Mouse (Mus musculus) heart, postnatal 4 days (tissue): ENCODE data around the gene Exosc10. TPM values are rescaled to one million over a fixed set of nuclear protein-coding genes. Genes with fewer than 3 reads are reported as not detected.

ENCODE experiments used
- DNase-seq: peaks from one replicate; pipeline ENCODE4 v3.0.0; 2021
- total RNA-seq, 2 experiments: library from RNA; stranded (reverse); gene quantifications; 2 replicates each; pipeline ENCODE4 v1.2.3; 2021

The Exosc10 gene
- 10 to 100 TPM; 62.4 to 66.2 TPM for total RNA-seq

DNA sequence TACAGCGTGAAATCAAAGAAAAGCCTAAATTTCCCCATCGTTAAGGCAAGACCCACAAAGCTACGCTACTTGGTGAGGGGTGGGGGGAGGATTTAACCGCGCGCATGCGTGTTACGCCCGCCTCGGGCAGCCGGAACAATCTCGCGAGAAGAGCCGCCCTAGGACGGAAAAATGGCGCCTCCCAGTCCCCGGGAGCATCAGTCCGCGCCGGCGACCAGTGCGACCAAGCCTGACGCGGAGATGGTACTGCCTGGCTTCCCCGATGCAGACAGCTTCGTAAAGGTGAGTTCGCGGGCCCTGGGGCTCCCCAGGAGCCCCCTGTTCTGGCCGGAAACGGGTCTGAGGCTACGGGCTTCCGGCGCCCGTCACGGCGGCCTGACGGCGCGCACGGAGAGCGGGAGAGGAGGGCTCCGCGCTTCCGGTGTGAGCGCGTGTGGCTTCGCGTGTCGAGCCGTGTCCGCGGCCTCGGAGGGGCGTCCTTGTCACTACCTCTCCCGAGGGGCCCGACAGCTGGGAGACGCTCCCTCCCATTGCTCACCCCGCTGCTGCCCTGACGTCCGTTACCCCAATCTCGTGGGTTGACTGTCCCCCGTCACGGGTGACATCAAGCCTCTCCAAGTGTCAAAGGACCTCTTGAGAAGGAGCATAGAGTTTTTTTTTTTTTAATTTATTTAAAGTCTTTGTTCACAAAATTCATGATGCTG, at the start of gene Exosc10:
Exosc10 (plus strand) TSS at position 133 of the 704 bp plus-strand sequence.
- peak; percentile 91 for DNase-seq

DNA sequence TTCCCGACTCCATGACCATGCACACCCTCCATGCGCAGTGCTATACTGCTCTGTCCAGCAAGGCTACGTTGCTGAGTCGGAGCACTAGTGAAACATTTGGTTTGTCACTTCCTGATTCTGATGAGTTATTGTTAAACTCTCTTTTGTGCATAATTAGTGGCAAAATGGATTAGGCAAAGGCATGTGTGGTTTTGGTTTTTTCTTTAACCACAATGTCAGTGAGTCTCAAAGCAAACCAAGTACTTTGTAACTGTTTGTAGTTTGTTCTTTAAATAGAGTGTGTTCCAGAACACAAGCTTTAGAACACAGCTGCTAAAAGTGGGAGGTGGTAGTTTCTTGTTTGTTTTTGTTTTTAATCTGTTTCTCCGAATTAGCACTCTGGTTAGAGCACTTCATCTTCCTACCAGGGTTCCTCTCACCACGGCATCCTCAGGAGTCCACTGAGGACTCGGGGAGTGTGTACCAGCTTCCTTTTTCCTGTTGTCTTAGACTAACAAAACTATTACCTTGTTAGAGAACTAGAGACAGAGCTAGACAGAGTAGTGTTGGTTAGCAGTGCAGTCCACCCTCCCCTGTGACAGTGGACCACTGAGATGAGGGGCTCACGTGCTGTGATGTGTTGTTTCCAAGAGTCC, 48.7 kb upstream of the Exosc10 start:
- DNase-seq = no peak

GRCm38 (mm10) chr4:148510691-148511090, 47.5 kb upstream of the Exosc10 start:
- DNase-seq = no peak

GRCm38 (mm10) chr4:148511334-148511733, 46.9 kb upstream of the Exosc10 start:
- DNase-seq = no peak

- DNase-seq = no peak
These were observed 45.1 kb upstream of the Exosc10 start for GRCm38 (mm10) chr4:148513021-148513559.

GRCm38 (mm10) chr4:148515313-148515712, 42.9 kb upstream of the Exosc10 start:
- no peak for DNase-seq

DNA sequence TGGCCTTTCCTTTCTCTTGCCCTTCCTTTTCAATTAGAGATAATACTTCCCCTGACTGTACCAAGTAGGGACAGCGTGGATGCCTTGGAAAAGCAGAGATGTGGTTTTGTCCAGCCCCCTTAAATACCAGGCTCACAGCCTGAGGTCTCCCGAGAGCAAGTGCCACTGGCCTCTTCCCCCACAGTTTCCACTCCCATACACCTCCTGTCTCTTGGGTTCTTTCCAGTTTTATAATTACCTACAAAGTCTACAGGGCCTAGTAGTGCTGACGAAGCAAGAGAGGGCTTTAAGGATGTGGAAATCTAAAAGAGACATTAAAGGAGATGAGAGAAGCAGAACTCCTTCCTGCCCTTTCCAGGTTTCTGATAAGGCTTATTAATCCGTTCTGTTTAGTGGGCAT, 40.4 kb upstream of the Exosc10 start:
- no peak for DNase-seq

DNA sequence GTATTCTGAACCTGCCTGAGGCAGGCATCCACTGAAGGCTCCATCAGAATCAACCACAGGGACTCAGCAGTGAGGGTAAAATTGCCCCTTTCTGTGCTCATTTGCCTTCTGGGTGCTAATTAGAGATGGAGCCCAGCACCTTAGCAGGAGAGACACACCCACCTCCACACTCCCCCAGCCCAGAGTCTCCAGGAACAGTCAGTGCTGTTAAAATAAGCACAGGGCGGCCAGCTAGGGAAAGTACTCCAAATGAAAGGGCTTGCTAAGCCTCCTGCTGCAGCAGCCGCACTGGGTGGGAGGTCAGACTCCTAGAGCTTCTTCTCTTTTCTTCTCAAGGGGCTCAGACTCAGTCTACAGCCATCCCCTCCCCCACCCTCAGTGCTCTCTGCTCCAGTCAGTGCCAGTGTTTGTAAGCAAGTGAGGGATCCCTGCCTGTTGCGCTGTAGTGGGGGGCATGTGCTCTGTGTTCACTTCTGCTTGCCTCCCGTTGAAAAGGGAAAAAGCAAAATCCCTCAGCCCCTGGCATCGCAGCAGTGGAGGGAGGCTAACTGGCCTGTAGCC, 39.9 kb upstream of the Exosc10 start:
- no peak for DNase-seq

DNA sequence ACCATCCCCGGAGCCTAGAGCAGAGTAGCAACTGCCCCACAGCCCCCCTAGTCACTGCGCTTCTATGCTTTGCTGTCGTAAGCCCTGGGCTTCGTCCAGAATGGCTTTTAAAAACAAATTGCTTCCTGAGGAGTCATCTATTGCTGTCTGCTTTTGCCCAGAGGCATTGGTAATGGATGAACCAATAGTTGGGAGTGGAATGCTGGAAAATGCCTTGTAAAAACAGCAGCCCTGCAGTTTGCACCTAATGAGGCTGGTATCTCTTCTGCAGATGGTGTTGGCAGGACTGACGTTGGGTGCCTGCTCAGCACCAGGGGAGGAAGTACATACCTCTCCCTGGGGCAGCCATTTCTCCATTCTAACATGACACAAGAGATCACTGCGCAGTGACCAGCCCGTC, 34.7 kb upstream of the Exosc10 start:
- DNase-seq = no peak

- no peak for DNase-seq
These were observed 30.9 kb upstream of the Exosc10 start for GRCm38 (mm10) chr4:148527158-148527910.

DNA sequence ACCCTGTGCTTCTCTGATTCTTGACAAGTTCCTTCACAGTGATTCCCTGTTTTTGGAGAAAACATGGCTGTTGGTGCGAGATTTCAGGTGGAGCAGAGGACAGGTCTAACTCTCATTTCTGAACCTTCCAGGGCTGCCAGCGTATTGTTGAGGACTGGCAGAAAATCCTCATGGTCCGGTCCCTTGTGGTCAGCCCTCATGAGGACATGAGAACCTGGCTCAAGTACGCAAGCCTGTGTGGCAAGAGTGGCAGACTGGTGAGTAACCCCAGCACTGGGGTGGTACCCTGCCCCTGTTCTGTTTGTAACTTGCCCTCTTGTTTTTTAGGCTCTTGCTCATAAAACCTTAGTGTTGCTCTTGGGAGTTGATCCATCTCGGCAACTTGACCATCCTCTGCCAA, 27.9 kb upstream of the Exosc10 start:
- DNase-seq = no peak

GRCm38 (mm10) chr4:148530778-148531177, 27.5 kb upstream of the Exosc10 start:
- DNase-seq = peak; percentile 35

- no peak for DNase-seq
These were observed 26.9 kb upstream of the Exosc10 start for GRCm38 (mm10) chr4:148531341-148531740.

- no peak for DNase-seq
These were observed 25.7 kb upstream of the Exosc10 start for GRCm38 (mm10) chr4:148532516-148532915.

DNA sequence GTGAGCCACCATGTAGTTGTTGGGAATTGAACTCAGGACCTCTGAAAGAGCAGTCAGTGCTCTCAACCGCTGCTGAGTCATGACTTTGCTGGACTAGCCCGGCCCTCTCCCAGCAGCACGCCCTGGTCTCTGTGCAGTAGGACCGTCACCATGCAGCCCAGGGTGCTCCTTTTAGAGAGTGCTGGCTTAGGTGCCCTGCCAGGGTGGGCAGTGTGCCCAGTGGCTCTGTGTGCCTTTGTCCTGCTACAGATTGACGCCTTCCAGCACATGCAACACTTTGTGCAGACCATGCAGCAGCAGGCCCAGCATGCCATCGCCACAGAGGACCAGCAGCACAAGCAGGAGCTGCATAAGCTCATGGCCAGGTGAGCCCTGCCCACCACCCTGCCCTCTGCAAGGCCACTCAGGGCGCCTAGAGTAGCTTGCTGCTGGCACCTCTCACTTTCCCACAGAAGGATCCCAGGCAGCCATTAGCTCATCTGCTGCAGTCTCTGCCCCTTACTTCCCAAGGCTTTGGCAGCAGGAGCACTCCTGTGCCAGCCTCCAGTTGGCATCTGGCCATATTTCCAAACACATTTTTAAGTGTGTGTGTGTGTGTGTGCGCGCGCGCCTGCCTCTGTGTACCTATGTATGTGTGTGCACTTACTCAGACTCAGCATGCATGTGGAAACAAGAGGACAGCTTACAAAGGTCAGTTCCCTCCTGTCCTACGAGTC, 24.5 kb upstream of the Exosc10 start:
- peak; percentile 40 for DNase-seq

- DNase-seq = no peak
These were observed 22.4 kb upstream of the Exosc10 start for GRCm38 (mm10) chr4:148535876-148536275.

DNA sequence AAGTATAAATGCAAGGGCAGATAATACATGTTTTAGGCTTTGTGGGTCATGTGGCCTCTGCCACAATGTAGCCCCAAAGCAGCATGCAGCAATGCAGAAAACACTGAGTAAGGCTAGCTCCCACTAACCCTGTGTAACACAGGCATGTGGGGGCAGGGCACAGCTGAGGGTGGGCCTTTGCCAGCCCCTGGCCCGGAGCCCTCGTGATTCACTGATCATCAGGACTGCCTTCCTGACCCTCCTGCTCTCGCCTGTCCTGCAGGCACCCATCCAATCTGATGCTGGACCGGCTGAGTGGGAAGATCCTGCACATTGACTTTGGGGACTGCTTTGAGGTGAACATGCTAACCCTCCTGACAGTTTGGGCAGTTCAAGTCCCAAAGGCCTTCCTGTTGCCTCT, 9.1 kb upstream of the Exosc10 start:
- DNase-seq = no peak

GRCm38 (mm10) chr4:148557766-148558165, 463 bp upstream of the Exosc10 start:
- DNase-seq = no peak

DNA sequence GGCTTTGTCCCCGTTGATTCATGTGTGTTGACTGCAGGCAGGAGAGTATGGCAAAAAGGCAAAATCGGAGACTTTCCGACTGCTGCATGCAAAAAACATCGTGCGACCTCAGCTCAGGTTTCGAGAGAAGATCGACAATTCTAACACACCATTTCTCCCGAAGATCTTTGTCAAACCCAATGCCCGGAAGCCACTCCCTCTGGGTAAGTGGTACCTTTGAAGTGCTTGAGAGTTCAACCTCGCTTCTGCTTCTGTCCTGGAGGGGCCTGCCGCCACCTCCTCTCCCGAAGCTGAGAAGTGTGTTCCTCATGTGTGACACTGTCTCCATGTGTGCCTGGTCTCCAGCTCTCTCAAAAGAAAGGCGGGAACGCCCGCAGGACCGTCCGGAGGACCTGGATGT, 4.4 kb downstream of the Exosc10 start:
- DNase-seq = no peak

DNA sequence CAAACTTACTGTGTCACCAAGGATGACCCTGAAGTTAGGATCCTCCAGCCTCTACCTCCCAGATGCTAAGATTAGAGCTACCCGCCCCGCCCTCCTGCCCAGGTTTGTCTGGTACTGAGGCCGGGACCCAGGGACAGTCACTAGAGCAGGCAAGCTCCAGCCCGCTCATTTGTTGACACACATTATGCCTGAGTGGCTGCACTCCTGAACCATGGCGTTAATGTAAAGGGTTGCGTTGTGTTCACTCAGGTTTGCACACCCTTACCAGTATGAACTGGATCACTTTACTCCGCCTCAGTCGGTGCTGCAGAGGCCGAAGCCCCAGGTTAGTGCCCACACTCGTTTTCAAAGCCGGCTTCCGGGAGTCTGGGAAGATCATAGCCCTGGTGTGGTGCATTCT, 5.4 kb downstream of the Exosc10 start:
- no peak for DNase-seq

- DNase-seq = no peak
These were observed 11.9 kb downstream of the Exosc10 start for GRCm38 (mm10) chr4:148570138-148570537.

GRCm38 (mm10) chr4:148570693-148571295, 12.6 kb downstream of the Exosc10 start:
- DNase-seq = no peak
